Mouse (Mus musculus): ENCODE measurements around the gene Olfr303.
"Not testable (repeated sequence)": the region's sequence is repeated elsewhere in the genome, so short reads cannot be mapped to it uniquely, and the experiment has no call there.

Olfr303 gene

GRCm38 (mm10) chr7:86397689-86398088 is at the start of gene Olfr303:
Olfr303 (minus strand) TSS chr7:86397789.
- DNase-seq = no peak

- no peak for DNase-seq
Measured at GRCm38 (mm10) chr7:86403546-86403945, 6.0 kb upstream of the Olfr303 start, which contains the start of gene Olfr301. Olfr301 (plus strand) TSS chr7:86403846.

GRCm38 (mm10) chr7:86386558-86386957 is 11.0 kb downstream of the Olfr303 start, which contains the start of gene Olfr304:
Olfr304 (minus strand) TSS chr7:86386658.
- no peak for DNase-seq

GRCm38 (mm10) chr7:86385769-86386168 is 11.8 kb downstream of the Olfr303 start:
- no peak for DNase-seq

- DNase-seq = no peak
Measured at GRCm38 (mm10) chr7:86366828-86367227, 30.8 kb downstream of the Olfr303 start, which contains the start of gene Olfr305. Olfr305 (minus strand) TSS chr7:86366928.

GRCm38 (mm10) chr7:86346296-86346695 is 51.3 kb downstream of the Olfr303 start:
- not testable (repeated sequence) for DNase-seq

GRCm38 (mm10) chr7:86344253-86344652 is 53.3 kb downstream of the Olfr303 start:
- DNase-seq = no peak

- no peak for DNase-seq
Measured at GRCm38 (mm10) chr7:86342881-86343565, 54.6 kb downstream of the Olfr303 start.

All from thymus, postnatal 25 days (tissue).